Mouse (Mus musculus) midbrain, embryonic 15.5 days (tissue): Measurements from ENCODE around the gene Ppfia3. TPM values are rescaled to one million over a fixed set of nuclear protein-coding genes. Genes with fewer than 3 reads are reported as not detected.

Source experiments
- ATAC-seq: fragments of 200-750 bp; cut with Nextera tagmentation; replicated peaks from 2 replicates; pipeline ENCODE4 v1.8.0; 2017; ENCODE audit warnings: moderate TSS enrichment
- H3K27ac ChIP-seq: fragments of 300-500 bp; sonication (generic); 2 replicates; pipeline ENCODE4 v1.5.1; 2015; ENCODE audit warnings: mild to moderate bottlenecking, inconsistent platforms
- H3K27me3 ChIP-seq: fragments of 300-500 bp; sonication (generic); replicated peaks from 2 replicates; pipeline ENCODE4 v1.6.1; 2015; ENCODE audit warnings: inconsistent platforms
- H3K36me3 ChIP-seq: fragments of 300-500 bp; sonication (generic); replicated peaks from 2 replicates; pipeline ENCODE4 v1.6.1; 2015; ENCODE audit warnings: inconsistent platforms
- H3K4me1 ChIP-seq: fragments of 300-500 bp; sonication (generic); 2 replicates; pipeline ENCODE4 v1.6.1; 2015; ENCODE audit warnings: inconsistent platforms
- H3K4me2 ChIP-seq: fragments of 300-500 bp; sonication (generic); 2 replicates; pipeline ENCODE4 v1.6.1; 2015; ENCODE audit warnings: inconsistent platforms, mild to moderate bottlenecking, moderate library complexity
- H3K4me3 ChIP-seq: fragments of 300-500 bp; sonication (generic); 2 replicates; pipeline ENCODE4 v1.5.1; 2015; ENCODE audit warnings: mild to moderate bottlenecking, inconsistent platforms
- H3K9ac ChIP-seq: fragments of 300-500 bp; sonication (generic); 2 replicates; pipeline ENCODE4 v1.6.1; 2015; ENCODE audit warnings: mild to moderate bottlenecking, inconsistent platforms
- H3K9me3 ChIP-seq: fragments of 300-500 bp; sonication (generic); 2 replicates; pipeline ENCODE4 v1.6.1; 2016; ENCODE audit warnings: inconsistent platforms
- WGBS: fragments of 180-500 bp; shearing (Covaris S2); methylation state at CpG from one replicate; pipeline ENCODE4 v1.1.7; 2015; ENCODE audit warnings: mixed read lengths; 5-methylcytosine and 5-hydroxymethylcytosine counted together
- polyA plus RNA-seq: library from polyadenylated mRNA; unstranded; fragments of >200 nt; fragmentation: Nextera tagmentation; extraction: Ambion mirVana; gene quantifications from 2 replicates; pipeline ENCODE4 v1.2.1, GENCODE M21; 2015

Gene Ppfia3
- polyA plus RNA-seq, 1 experiment from 2014 or later: 29.9 TPM

DNA sequence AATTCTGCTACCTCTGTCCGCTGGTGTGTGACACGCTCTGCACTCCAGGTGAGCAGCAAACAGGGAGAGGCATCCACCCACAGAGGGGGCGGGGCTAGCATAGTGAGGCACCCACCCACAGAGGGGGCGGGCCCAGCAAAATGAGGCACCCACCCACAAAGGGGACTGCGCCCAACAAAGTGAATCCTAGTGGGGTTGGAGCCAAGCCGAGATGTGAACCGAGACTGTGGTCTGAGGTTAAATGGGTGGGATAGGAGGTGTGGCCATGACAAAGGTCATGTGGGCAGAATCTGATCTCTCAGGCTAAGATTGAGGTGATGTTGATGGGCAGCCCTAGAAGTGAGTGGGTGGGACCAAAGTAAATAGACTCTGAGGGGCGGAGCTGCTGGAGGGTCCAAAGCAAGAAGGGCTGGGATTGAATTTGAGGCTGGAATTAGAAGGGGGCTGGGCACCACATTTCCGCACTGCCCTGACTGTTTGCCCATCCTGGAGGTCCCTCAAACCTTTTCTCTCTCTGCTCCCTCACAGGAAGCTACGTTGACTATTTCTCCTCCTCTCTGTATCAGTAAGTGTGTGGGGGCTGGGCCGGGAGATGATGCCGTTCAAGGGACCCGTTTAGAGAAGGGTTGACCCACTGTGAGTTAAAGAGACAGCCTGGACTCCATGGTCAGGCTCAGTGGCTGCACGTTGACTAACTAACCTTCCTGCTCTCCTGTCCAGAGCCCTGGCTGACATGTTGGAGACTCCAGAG is 28.5 kb downstream of the Ppfia3 start:
- Histone ChIP-seq H3K9me3 (no peaks in the 10 kb centered on the region), H3K9ac (no peak overlapping the region), H3K4me3 (no peak overlapping the region), H3K27me3 (peaks cover 9% of the 10 kb centered on the region), H3K27ac (no peak overlapping the region), H3K36me3 (no peaks in the 10 kb centered on the region), H3K4me2 (peak overlapping the region; percentile 54), H3K4me1 (peaks cover 41% of the 10 kb centered on the region)
- WGBS: 6% methylated on average over 14 of the region's 14 CpGs
- ATAC-seq: no peak

DNA sequence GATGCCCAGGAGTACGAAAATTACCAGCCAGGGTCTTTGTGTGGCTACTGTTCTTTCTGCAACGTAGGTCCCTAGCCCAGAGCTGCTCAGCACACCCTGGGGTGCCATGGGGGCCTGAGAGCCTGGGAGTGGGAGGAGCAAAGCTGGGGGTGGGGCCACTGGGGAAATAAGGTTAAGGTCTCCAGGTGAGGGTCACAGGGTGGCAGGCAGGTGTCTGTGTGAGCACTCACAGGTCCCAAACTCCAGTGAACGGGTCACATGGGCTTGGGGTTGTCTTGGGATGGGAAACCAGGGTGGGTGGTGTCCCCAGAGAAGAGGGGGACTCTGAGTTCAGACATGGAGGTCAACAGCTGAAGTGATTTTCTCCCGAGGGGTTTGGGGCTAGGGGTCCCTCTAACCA is 29.4 kb downstream of the Ppfia3 start:
- no peak overlapping the region for H3K4me3 ChIP-seq
- WGBS: 7% methylated on average over 4 of the region's 4 CpGs
- H3K9me3 ChIP-seq: no peaks in the 10 kb centered on the region

DNA sequence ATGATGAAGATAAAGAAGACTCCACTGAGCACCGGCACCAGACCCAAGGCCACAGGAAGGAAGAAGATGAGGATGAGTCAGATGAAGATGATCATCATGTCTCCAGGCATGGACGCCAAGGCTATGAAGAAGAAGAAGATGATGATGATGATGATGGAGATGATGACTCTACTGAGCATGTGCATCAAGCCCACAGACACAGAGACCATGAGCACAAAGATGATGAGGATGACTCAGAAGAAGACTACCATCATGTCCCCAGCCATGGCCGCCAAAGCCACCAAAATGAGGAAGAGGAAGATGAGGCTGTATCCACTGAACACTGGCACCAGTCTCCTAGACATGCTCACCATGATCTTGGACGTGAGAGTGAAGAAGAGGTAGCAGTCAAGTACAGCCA is 30.5 kb downstream of the Ppfia3 start:
- Histone ChIP-seq H3K4me1 (peaks cover 54% of the 10 kb centered on the region), H3K4me2 (no peak overlapping the region)
- WGBS: 96% methylated on average over 4 of the region's 4 CpGs

More for the DNA sequence above, 29.4 kb downstream of the Ppfia3 start:
- Histone ChIP-seq H3K36me3 (no peaks in the 10 kb centered on the region), H3K9ac (no peak overlapping the region), H3K4me2 (no peak overlapping the region), H3K27ac (no peak overlapping the region), H3K27me3 (peaks cover 9% of the 10 kb centered on the region), H3K4me1 (peaks cover 49% of the 10 kb centered on the region)
- ATAC-seq: no peak

DNA sequence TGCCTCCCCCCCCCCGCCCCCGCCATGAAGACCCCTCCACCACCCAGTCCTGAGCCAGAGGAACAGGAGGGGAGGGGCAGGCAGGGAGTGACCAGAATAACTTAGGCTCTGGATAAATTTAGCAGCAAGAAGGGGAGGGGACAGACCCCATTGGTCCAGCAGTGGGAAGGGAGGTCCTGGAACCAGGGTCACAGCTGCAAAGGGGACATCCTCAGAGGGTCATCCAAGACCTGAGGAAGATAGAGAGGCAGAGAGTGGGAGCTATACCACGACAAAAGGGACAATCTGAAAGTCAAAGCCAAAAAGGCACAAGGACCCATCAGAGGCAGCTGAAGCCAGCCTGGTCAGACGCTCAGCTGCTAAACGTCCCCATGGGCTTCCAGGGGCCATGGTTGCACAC is 31.8 kb downstream of the Ppfia3 start, which contains the start of gene Hrc:
Gene Hrc (plus strand): TSS at position 235 of the 400 bp plus-strand sequence.
- no peaks in the 10 kb centered on the region for H3K36me3 ChIP-seq
- H3K4me3 ChIP-seq: no peak within 1 kb of the TSS
- H3K27ac ChIP-seq: no peak within 1 kb of the TSS
- ATAC-seq: no peak
- no peaks in the 10 kb centered on the region for H3K9me3 ChIP-seq
- H3K4me2 ChIP-seq: peak within 1 kb of the TSS; percentile 91; the same call in 1 of the 2 replicates
- H3K27me3 ChIP-seq: 0 out of 2 replicates have a peak, but pooled peaks cover 4% of the 10 kb centered on the region
- WGBS: 41% methylated on average over 5 of the region's 5 CpGs
- H3K9ac ChIP-seq: no peak within 1 kb of the TSS
- H3K4me1 ChIP-seq: peaks cover 41% of the 10 kb centered on the region

More for the DNA sequence above, 30.5 kb downstream of the Ppfia3 start:
- Histone ChIP-seq H3K4me3 (no peak overlapping the region), H3K27ac (no peak overlapping the region), H3K9ac (no peak overlapping the region), H3K36me3 (no peaks in the 10 kb centered on the region), H3K9me3 (no peaks in the 10 kb centered on the region), H3K27me3 (peaks cover 6% of the 10 kb centered on the region; the same call in 1 of the 2 replicates)
- no peak for ATAC-seq

DNA sequence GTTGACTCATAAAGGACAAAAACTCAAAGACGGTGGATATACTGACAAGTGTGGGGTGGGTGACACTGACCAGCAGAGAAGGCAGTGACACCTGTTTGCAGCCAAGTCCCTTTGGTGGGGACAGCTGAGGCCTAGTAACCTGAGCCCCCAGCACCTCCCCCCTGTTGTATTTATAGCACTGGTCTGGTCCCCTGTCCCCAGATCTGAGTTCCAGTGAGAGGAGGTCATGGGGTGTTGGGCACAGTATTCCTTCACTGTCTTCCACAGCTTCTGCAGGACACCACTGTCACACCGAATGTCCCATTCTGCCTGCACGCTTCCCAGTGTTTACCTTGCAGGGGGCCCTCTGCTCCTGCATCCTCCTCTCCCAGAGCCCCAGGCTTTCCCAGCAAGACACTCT is 32.2 kb downstream of the Ppfia3 start:
- 0 out of 2 replicates have a peak, but pooled peaks cover 4% of the 10 kb centered on the region for H3K27me3 ChIP-seq
- H3K4me1 ChIP-seq: peaks cover 37% of the 10 kb centered on the region
- no peak for ATAC-seq
- no peak overlapping the region for H3K9ac ChIP-seq
- WGBS: 28% methylated on average over 3 of the region's 3 CpGs
- H3K27ac ChIP-seq: no peak overlapping the region
- no peak overlapping the region for H3K4me2 ChIP-seq
- no peak overlapping the region for H3K4me3 ChIP-seq
- H3K9me3 ChIP-seq: no peaks in the 10 kb centered on the region
- H3K36me3 ChIP-seq: no peaks in the 10 kb centered on the region

DNA sequence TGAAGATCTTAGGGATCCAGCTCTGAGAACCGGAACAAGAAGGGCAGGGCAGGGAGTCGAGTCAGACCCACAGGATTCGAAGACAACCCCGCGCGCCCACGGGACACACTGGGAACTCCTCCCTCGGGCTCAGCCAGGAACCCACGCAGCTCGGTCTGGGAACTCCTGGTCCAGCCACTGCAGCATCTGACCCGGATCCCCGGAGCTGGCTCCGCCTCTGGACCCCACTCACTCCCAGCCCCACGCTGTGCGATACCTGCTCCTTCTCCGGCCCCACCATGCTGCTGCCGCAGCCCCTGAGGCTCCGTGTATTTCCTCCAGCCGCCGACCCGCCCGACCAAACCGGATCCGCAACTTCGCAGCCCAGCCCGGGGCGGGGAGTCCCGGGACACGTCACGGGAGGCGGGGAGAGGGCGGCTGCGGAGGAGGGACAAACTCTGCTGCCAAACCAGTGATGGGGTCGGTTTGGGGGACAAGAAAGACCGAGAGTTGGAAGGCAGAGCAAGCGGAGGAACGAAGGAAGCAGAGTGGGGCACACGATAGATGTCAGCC is 33.3 kb downstream of the Ppfia3 start, which contains the start of gene Trpm4:
Gene Trpm4 (minus strand): TSS at position 350 of the 552 bp plus-strand sequence.
- Histone ChIP-seq H3K4me3 (peak within 1 kb of the TSS; percentile 52), H3K9ac (peak within 1 kb of the TSS; percentile 53), H3K36me3 (no peaks in the 10 kb centered on the region), H3K9me3 (no peaks in the 10 kb centered on the region), H3K4me2 (peak within 1 kb of the TSS; percentile 91), H3K27ac (peak within 1 kb of the TSS; percentile 51), H3K27me3 (0 out of 2 replicates have a peak, but pooled peaks cover 4% of the 10 kb centered on the region), H3K4me1 (peaks cover 26% of the 10 kb centered on the region)
- peak; percentile 70 for ATAC-seq
- WGBS: under 1% methylated on average over 38 of the region's 38 CpGs

DNA sequence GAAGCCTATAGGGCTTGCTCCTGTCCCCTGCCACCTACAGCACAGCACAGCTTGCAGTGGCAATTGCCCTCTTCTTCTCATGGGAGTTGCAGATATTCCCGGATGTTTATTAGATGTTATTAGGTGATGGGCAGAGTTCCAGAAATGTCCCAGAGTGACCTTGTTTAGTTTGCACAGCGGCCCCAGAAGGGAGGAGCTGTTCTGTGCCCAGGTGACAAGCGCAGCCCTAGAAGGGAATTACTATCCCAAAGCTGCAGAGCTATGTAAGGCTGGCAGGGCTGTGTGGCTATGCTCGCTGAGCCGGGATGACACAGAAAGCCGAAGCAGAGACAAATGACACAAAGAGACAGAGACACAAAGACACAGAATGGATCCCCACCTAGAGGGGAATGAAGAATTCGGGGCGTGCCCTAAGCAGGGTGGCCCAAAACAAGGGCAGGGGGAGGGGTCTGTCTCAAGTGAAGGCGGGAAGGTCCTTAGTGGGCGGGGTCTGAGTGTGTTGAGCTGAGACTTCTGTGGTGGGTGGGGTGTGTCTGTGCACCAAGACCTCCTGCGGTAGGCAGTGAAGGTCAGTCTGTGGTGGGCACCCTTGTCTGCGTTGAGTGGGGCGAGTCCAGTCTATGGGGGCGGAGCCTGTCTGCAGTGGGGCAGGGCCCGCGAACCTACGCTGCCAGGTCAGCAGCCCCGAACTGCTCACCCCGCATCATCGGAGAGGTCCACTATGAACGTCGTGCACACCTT is 34.0 kb downstream of the Ppfia3 start:
- H3K4me1 ChIP-seq: peaks cover 21% of the 10 kb centered on the region
- peak overlapping the region; percentile 91 for H3K4me2 ChIP-seq
- H3K36me3 ChIP-seq: no peaks in the 10 kb centered on the region
- H3K9me3 ChIP-seq: no peaks in the 10 kb centered on the region
- peak overlapping the region; percentile 52 for H3K4me3 ChIP-seq
- peak overlapping the region; percentile 53 for H3K9ac ChIP-seq
- ATAC-seq: peak; percentile 68
- H3K27ac ChIP-seq: peak overlapping the region; percentile 51
- 0 out of 2 replicates have a peak, but pooled peaks cover 4% of the 10 kb centered on the region for H3K27me3 ChIP-seq
- WGBS: 2% methylated on average over 22 of the region's 22 CpGs

DNA sequence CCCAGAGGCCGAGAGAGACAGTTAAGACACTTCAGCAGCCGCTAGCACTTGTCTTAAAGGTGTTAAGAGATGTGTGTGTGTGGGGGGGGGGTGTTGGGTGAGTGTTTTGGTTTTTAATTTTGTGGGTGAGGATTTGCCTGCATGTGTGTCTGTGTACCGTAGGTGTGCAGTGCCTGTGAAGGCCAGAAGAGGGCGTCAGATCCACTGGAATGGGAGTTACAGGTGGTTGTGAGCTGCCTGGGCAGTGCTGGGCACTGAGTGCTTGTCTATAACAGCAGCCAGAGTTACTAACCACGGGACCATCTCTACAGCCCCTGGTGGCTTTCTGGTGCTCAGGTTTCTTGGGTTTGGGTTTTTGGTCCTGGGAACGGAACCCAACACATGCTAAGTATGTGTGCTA is 35.3 kb downstream of the Ppfia3 start:
- Histone ChIP-seq H3K9me3 (no peaks in the 10 kb centered on the region), H3K4me2 (no peak overlapping the region), H3K36me3 (no peaks in the 10 kb centered on the region), H3K4me1 (peaks cover 21% of the 10 kb centered on the region), H3K4me3 (no peak overlapping the region), H3K9ac (no peak overlapping the region), H3K27me3 (0 out of 2 replicates have a peak, but pooled peaks cover 3% of the 10 kb centered on the region), H3K27ac (no peak overlapping the region)
- WGBS: 86% methylated on average over 6 of the region's 6 CpGs
- no peak for ATAC-seq

DNA sequence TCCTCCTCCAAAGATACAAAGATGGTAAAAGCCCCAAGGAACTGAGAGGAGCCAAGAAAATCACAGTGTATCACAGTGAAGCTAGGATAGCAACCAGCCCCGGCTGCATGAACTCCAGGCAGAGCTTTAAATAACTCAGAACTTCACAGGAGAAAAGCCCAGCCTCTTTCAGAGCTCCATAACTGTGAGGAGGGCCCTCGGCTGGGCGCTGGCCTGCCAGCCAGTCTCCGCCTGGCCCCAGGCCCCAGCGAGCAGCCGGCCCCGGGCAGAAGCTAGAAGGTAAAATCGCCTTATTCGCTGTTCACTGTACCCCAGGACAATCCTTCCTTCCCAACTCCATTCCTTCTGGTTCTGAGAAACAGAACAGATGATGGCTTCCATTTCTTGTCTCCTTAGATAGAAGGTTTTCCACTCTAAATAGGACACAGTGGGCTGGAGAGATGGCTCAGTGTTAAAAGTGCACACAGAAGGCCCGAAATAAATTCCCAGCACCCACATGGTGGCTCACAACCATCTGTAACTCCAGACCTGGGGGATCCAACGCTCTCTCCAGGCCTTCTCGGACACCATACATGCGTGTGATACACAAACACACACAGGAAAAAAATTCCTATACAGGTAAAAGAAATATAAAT is 37.9 kb downstream of the Ppfia3 start:
- H3K27ac ChIP-seq: no peak overlapping the region
- ATAC-seq: no peak
- WGBS: 87% methylated on average over 13 of the region's 13 CpGs
- H3K9me3 ChIP-seq: no peaks in the 10 kb centered on the region
- H3K27me3 ChIP-seq: no peaks in the 10 kb centered on the region
- peaks cover 18% of the 10 kb centered on the region for H3K4me1 ChIP-seq
- no peak overlapping the region for H3K9ac ChIP-seq
- no peaks in the 10 kb centered on the region for H3K36me3 ChIP-seq
- no peak overlapping the region for H3K4me3 ChIP-seq
- no peak overlapping the region for H3K4me2 ChIP-seq

DNA sequence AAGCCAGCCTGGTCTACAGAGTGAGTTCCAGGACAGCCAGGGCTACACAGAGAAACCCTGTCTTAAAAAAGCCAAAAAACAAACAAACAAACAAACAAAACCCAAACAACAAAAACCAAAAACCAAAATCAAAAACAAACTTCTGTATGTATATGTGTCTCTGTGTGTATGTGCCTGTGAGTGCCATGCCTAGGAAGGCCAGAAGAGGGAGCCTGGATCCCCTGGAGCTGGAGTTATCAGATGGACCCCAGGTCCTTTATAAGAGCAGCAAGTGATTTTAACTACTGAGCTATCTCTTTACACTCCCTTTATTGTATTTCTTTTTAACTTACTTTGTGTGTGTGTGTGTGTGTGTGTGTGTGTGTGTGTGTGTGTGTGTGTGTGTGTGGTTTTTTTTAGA is 41.0 kb downstream of the Ppfia3 start:
- Histone ChIP-seq H3K9ac (no peak overlapping the region), H3K27me3 (no peaks in the 10 kb centered on the region), H3K36me3 (no peaks in the 10 kb centered on the region), H3K4me3 (no peak overlapping the region), H3K9me3 (no peaks in the 10 kb centered on the region), H3K27ac (no peak overlapping the region), H3K4me2 (no peak overlapping the region), H3K4me1 (no peaks in the 10 kb centered on the region)
- no peak for ATAC-seq

DNA sequence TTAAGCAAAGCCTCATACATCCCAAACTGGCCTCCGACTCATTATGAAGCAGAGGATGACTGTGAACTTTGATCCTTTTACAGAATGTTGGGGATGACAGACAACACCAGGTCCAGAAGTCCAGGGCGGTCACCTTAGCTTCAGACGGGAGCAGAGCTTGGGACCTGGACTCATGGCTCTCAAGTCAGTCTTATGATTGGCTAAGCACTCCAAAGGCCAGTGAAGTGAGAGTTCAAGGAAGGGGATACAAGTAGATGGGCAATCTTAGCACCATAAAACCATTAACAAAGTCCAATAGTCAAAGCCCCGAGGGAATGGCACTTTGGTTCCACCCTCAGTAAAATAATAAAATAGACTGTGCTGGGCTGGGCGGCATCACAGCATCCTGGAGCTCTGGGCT is 43.8 kb downstream of the Ppfia3 start:
- no peak overlapping the region for H3K9ac ChIP-seq
- WGBS: 90% methylated on average over 5 of the region's 5 CpGs
- no peaks in the 10 kb centered on the region for H3K27me3 ChIP-seq
- no peak overlapping the region for H3K27ac ChIP-seq
- no peaks in the 10 kb centered on the region for H3K36me3 ChIP-seq
- H3K4me3 ChIP-seq: no peak overlapping the region
- no peak for ATAC-seq
- no peak overlapping the region for H3K4me2 ChIP-seq
- no peaks in the 10 kb centered on the region for H3K9me3 ChIP-seq
- H3K4me1 ChIP-seq: no peaks in the 10 kb centered on the region

DNA sequence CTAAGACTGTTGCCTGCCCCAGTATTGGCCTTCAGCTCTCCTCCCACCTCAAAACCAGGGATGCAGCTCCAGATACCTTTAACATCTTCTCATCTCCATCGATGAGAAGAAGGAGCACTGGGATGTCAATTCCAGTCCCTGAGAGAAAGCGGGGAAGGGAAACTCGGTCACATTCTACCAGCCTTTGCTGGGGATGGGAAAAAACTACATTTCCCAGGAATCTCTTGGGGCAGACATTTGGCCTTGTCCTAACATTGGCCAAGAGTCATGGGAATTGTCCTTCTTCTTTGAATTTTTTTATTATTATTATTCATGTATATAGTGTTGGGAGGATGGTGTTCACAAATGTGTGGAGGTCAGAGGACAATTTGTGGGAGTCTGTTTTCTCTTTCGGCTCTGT is 44.6 kb downstream of the Ppfia3 start:
- 89% methylated on average over 4 of the region's 4 CpGs for WGBS
- Histone ChIP-seq H3K9me3 (no peaks in the 10 kb centered on the region), H3K9ac (no peak overlapping the region)

More for the DNA sequence above, 44.6 kb downstream of the Ppfia3 start:
- no peak overlapping the region for H3K4me2 ChIP-seq
- no peak for ATAC-seq
- H3K4me1 ChIP-seq: no peaks in the 10 kb centered on the region
- H3K27me3 ChIP-seq: no peaks in the 10 kb centered on the region
- no peaks in the 10 kb centered on the region for H3K36me3 ChIP-seq
- no peak overlapping the region for H3K27ac ChIP-seq
- no peak overlapping the region for H3K4me3 ChIP-seq
